Mouse (Mus musculus) liver (tissue): ENCODE data around the gene Slc33a1.

Experiments
- DNase-seq: peaks from one replicate; pipeline ENCODE4 v3.0.0-alpha.2; 2020; ENCODE audit warnings: mixed read lengths

The Slc33a1 gene

GRCm38 (mm10) chr3:63897177-63897576 is 67.4 kb downstream of the Slc33a1 start:
- DNase-seq = no peak

- no peak for DNase-seq
Observed at GRCm38 (mm10) chr3:63896303-63896702, 68.3 kb downstream of the Slc33a1 start.

GRCm38 (mm10) chr3:63895786-63896185 is 68.8 kb downstream of the Slc33a1 start:
- no peak for DNase-seq

- DNase-seq = no peak
Observed at GRCm38 (mm10) chr3:63893677-63894076, 70.9 kb downstream of the Slc33a1 start.

DNA sequence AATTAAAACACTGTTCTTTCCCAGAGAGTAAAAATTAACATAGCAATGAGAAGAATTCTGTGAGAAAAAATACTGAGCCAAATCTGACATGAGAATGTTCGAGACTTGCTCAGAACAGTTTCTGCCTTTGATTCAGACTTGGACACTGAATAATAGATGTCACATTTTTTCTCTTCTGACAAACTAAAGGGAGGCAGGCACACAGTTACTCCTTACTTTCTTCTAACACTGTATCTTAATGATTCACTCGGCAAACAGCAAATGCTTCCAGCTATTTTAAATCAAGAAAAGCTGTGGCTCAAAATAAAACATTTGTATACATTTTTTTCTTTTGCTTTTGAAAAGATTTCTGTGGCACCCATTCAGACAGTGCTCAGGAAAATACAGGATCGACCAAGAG is 72.4 kb downstream of the Slc33a1 start:
- no peak for DNase-seq
